Mouse (Mus musculus) kidney, adult 11 months (tissue): ENCODE results near the gene Dnmt1.
"Not testable (repeated sequence)": the region's sequence is repeated elsewhere in the genome, so short reads cannot be mapped to it uniquely, and the experiment has no call there.

Experiments
- DNase-seq: peaks from one replicate; pipeline ENCODE4 v3.0.0; 2022

The Dnmt1 gene

GRCm38 (mm10) chr9:20959430-20959938 is at the start of gene Dnmt1:
Gene Dnmt1, minus strand, starts transcription at chr9:20959888.
- DNase-seq: no peak

- no peak for DNase-seq
These were observed 48.3 kb upstream of the Dnmt1 start for GRCm38 (mm10) chr9:21008007-21008406.

- no peak for DNase-seq
These were observed 47.7 kb upstream of the Dnmt1 start for GRCm38 (mm10) chr9:21007313-21007952.

GRCm38 (mm10) chr9:21002627-21003551 is 43.2 kb upstream of the Dnmt1 start, which contains the start of gene Mrpl4:
Gene Mrpl4, plus strand, starts transcription at chr9:21002738.
- DNase-seq: peak; percentile 80

GRCm38 (mm10) chr9:21002270-21002626 is 42.6 kb upstream of the Dnmt1 start:
- DNase-seq: no peak

- no peak for DNase-seq
These were observed 42.0 kb upstream of the Dnmt1 start for GRCm38 (mm10) chr9:21001651-21002200.

- peak; percentile 53 for DNase-seq
These were observed 41.1 kb upstream of the Dnmt1 start for GRCm38 (mm10) chr9:21000811-21001210.

GRCm38 (mm10) chr9:20998337-20998736 is 38.6 kb upstream of the Dnmt1 start:
- DNase-seq: not testable (repeated sequence)

GRCm38 (mm10) chr9:20997065-20997464 is 37.4 kb upstream of the Dnmt1 start:
- no peak for DNase-seq

GRCm38 (mm10) chr9:20995069-20995468 is 35.4 kb upstream of the Dnmt1 start:
- peak; percentile 85 for DNase-seq

- DNase-seq: no peak
These were observed 33.6 kb upstream of the Dnmt1 start for GRCm38 (mm10) chr9:20993165-20993898.

- DNase-seq: no peak
These were observed 31.9 kb upstream of the Dnmt1 start for GRCm38 (mm10) chr9:20991587-20991986.

- peak; percentile 61 for DNase-seq
These were observed 31.2 kb upstream of the Dnmt1 start for GRCm38 (mm10) chr9:20990861-20991260.

GRCm38 (mm10) chr9:20987953-20988352 is 28.3 kb upstream of the Dnmt1 start:
- no peak for DNase-seq

- DNase-seq: no peak
These were observed 27.4 kb upstream of the Dnmt1 start for GRCm38 (mm10) chr9:20986952-20987686.

GRCm38 (mm10) chr9:20983169-20983568 is 23.5 kb upstream of the Dnmt1 start:
- no peak for DNase-seq

GRCm38 (mm10) chr9:20982171-20982570 is 22.5 kb upstream of the Dnmt1 start:
- DNase-seq: no peak

GRCm38 (mm10) chr9:20979769-20980168 is 20.1 kb upstream of the Dnmt1 start:
- no peak for DNase-seq

- DNase-seq: no peak
These were observed 19.5 kb upstream of the Dnmt1 start for GRCm38 (mm10) chr9:20979181-20979580.

- no peak for DNase-seq
These were observed 18.9 kb upstream of the Dnmt1 start for GRCm38 (mm10) chr9:20978409-20979095.

GRCm38 (mm10) chr9:20976961-20977689 is 17.4 kb upstream of the Dnmt1 start:
- no peak for DNase-seq
